Mouse (Mus musculus): ENCODE data around the gene Cdk2.

- TF ChIP-seq CTCF (IDR thresholded peaks at IDR 0.05; ENCODE audit: extremely low read depth, insufficient read depth, low read length) (no peak), POLR2A (IDR thresholded peaks at IDR 0.05; ENCODE audit: extremely low read depth, insufficient read depth, low read length) (no peak)
These were observed 27.2 kb upstream of the Cdk2 start for GRCm38 (mm10) chr10:128731992-128732391.

Measured in cortical plate, adult 2 months (tissue).